Mouse (Mus musculus): ENCODE measurements around the gene Lrrc20.

DNA sequence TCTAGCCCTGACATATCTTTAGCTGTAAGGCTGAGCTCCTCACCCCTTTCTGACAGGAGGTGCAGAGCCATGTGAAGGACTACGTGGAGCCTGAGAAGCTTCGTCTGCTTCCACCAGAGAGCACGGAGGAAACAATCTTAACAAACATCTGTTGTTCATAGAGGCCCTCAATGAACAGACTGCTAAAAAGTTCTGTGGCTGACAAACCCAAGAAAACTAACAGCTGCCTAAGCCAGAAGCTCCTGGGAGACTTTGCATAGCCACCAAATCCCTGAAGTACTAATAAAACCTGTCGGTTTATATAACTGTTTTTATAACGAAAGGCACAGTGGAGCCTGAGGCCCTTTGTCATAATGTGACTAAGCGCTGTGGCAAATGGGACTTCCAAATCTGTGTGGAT is 32.1 kb upstream of the Lrrc20 start:
- TF ChIP-seq CTCF (conservative IDR thresholded peaks at IDR 0.05; ENCODE audit: insufficient read depth, insufficient read length, low read depth, low read length) (no peak), POLR2A (IDR thresholded peaks at IDR 0.05; ENCODE audit: low read depth, low read length) (no peak)

Data from kidney, adult 2 months (tissue).